Mouse (Mus musculus) forebrain, embryonic 12.5 days (tissue): Measurements from ENCODE around the gene Dlgap4. TPM values are rescaled to one million over a fixed set of nuclear protein-coding genes. Genes with fewer than 3 reads are reported as not detected.

Experiments
- ATAC-seq: fragments of 200-750 bp; cut with Nextera tagmentation; 2 replicates; pipeline ENCODE4 v1.8.0; 2017; ENCODE audit warnings: moderate TSS enrichment; ENCODE audit not compliant: low FRiP score
- H3K27ac ChIP-seq: fragments of 300-500 bp; sonication (generic); 2 replicates; pipeline ENCODE4 v1.5.1; 2016; ENCODE audit warnings: mild to moderate bottlenecking
- H3K27me3 ChIP-seq: fragments of 300-500 bp; sonication (generic); 2 replicates; pipeline ENCODE4 v1.6.1; 2016; ENCODE audit warnings: mild to moderate bottlenecking
- H3K36me3 ChIP-seq: fragments of 300-500 bp; sonication (generic); replicated peaks from 2 replicates; pipeline ENCODE4 v1.6.1; 2016; ENCODE audit warnings: mild to moderate bottlenecking
- H3K4me1 ChIP-seq: fragments of 300-500 bp; sonication (generic); 2 replicates; pipeline ENCODE4 v1.6.1; 2016
- H3K4me2 ChIP-seq: fragments of 300-500 bp; sonication (generic); 2 replicates; pipeline ENCODE4 v1.6.1; 2016; ENCODE audit warnings: mild to moderate bottlenecking, moderate library complexity
- H3K4me3 ChIP-seq: fragments of 300-500 bp; sonication (generic); replicated peaks from 2 replicates; pipeline ENCODE4 v1.5.1; 2016; ENCODE audit warnings: mild to moderate bottlenecking
- H3K9ac ChIP-seq: fragments of 300-500 bp; sonication (generic); 2 replicates; pipeline ENCODE4 v1.6.1; 2016; ENCODE audit warnings: mild to moderate bottlenecking
- H3K9me3 ChIP-seq: fragments of 300-500 bp; sonication (generic); 2 replicates; pipeline ENCODE4 v1.6.1; 2016
- WGBS: fragments of 180-500 bp; shearing (Covaris S2); methylation state at CpG from one replicate; pipeline ENCODE4 v1.1.7; 2016; 5-methylcytosine and 5-hydroxymethylcytosine counted together
- polyA plus RNA-seq: library from polyadenylated mRNA; unstranded; fragments of >200 nt; fragmentation: Nextera tagmentation; extraction: Ambion mirVana; gene quantifications from 2 replicates; pipeline ENCODE4 v1.2.1, GENCODE M21; 2016

The Dlgap4 gene
- polyA plus RNA-seq, 1 experiment from 2014 or later, result 195 TPM

DNA sequence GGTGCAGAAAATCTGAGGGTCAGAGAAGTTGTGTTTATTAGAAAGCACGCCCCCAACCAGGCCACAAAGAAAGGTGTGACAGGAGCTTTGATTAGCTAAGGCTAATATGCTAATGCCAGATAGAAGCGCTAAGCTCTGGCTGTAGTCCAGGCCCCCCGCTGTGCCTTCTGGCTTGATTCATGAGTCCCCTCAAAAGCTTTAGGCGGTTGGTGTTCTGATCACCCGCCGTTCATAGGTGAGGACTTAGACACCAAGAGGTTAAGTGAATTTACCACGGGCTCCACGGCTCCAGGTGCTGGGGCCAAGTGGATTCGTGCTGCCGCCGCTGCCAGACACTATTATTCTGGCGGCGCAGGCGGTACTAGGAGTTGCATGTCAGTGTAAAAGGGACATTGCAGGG lies 75.1 kb downstream of the Dlgap4 start:
- no peak overlapping the region for H3K4me3 ChIP-seq

DNA sequence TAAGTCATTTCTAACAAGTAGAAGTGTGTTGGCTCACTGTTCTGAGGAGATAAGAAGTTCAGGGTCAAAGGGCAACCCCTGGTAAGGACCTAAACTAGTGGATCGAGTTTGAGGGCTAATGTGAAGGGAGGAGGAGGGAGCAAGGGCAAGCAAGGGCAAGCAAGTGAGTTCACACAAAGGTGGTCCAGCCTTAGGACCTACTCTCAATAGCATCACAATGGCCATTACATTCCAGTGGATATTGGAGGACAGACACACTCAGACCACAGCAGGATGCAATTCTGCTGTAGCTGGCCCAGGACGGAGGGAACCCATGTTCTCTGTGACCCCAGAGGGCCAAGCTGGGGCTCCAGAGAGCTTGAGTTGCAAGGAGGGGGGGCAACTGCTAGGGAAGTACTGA lies 77.3 kb downstream of the Dlgap4 start:
- WGBS, result 37% methylated on average over 2 of the region's 2 CpGs
- H3K27ac ChIP-seq, result no peak overlapping the region
- H3K4me3 ChIP-seq, result no peak overlapping the region
- peaks cover 31% of the 10 kb centered on the region for H3K4me1 ChIP-seq
- no peak overlapping the region for H3K9ac ChIP-seq
- no peaks in the 10 kb centered on the region for H3K36me3 ChIP-seq
- H3K9me3 ChIP-seq, result no peaks in the 10 kb centered on the region
- peaks cover 13% of the 10 kb centered on the region; the same call in 1 of the 2 replicates for H3K27me3 ChIP-seq
- no peak overlapping the region for H3K4me2 ChIP-seq
- no peak for ATAC-seq

More for the DNA sequence above, 75.1 kb downstream of the Dlgap4 start:
- ATAC-seq, result peak; percentile 46; the same call in 1 of the 2 replicates
- Histone ChIP-seq H3K27me3 (peaks cover 13% of the 10 kb centered on the region; the same call in 1 of the 2 replicates), H3K4me1 (peaks cover 21% of the 10 kb centered on the region), H3K4me2 (peak overlapping the region; percentile 36), H3K27ac (no peak overlapping the region), H3K36me3 (no peaks in the 10 kb centered on the region), H3K9me3 (no peaks in the 10 kb centered on the region), H3K9ac (no peak overlapping the region)
- WGBS, result 2% methylated on average over 14 of the region's 14 CpGs

DNA sequence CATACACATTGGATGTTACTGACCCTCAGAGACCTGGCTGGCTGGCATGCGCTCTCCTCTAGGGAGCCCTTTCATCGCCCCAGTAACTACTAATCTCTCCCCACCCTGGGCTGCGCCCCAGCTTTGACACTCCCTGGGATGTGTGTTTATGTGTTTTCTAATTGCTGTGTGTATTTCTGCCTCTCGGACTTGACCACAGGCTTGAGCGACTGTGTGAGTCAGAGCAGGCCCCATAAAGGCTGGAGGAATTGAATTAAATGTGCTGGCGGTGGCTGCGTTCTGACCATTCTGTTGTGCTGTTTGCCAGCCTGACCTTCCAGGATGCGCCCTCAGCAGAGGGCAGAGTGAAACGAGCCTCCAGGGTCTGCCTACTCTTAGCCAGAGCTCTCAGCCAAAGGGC lies 78.2 kb downstream of the Dlgap4 start:
- Histone ChIP-seq H3K4me1 (peaks cover 31% of the 10 kb centered on the region), H3K9ac (no peak overlapping the region), H3K4me3 (no peak overlapping the region), H3K27me3 (peaks cover 12% of the 10 kb centered on the region; the same call in 1 of the 2 replicates), H3K27ac (no peak overlapping the region), H3K4me2 (no peak overlapping the region), H3K9me3 (no peaks in the 10 kb centered on the region), H3K36me3 (no peaks in the 10 kb centered on the region)
- no peak for ATAC-seq
- WGBS, result 60% methylated on average over 9 of the region's 9 CpGs

DNA sequence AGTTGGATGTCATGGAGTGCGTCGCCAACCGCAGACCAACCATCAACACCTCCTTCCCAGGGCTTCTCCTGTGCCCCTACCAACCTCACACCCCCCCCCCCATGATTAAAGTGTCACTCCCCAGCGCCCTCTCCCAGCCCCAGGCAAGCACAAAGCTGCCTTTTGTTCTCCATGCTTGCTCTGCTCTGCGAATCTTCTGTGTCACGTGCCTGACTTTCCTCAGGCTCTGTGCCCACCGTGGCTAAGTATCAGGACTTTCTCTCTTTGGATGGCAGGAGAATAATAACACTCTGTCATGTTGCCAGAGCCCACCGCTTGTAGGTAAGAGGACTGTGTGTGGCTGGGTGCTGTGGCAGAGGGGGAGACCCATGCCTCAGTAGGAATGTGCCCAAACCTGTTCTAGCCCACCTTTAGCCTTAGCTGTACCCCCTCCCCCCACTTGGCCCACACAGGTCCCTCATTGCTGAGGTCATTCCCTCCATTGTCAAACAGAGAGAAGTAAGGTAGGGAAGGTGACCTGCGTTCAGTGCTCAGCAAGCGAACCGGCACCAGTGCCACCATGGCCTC lies 79.8 kb downstream of the Dlgap4 start:
- no peak overlapping the region for H3K4me3 ChIP-seq
- WGBS, result 56% methylated on average over 11 of the region's 11 CpGs
- no peak overlapping the region for H3K9ac ChIP-seq
- H3K27me3 ChIP-seq, result peaks cover 6% of the 10 kb centered on the region; the same call in 1 of the 2 replicates
- no peaks in the 10 kb centered on the region for H3K36me3 ChIP-seq
- H3K4me1 ChIP-seq, result peaks cover 35% of the 10 kb centered on the region
- no peaks in the 10 kb centered on the region for H3K9me3 ChIP-seq
- no peak for ATAC-seq
- no peak overlapping the region for H3K27ac ChIP-seq
- H3K4me2 ChIP-seq, result no peak overlapping the region

DNA sequence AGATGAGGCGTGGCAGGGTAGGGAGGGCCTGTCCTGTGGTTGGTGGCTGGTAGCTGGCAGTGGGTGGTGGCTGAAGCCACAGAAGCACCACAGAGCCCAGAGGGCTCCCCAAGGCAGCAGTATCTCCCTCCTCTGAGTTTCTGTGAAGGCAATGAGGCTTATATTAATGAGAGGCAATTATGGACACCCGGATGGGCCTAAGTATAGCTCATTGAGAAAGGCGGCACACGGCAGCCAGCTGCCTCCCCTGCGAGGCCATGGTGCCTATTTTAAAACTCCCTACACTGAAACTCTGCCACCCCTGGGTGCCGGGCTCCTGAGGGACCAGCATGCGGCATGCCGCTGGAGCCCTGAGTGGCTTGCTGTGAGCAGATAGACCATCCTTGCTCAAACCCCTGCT lies 83.8 kb downstream of the Dlgap4 start:
- Histone ChIP-seq H3K27me3 (no peaks in the 10 kb centered on the region; the same call in 1 of the 2 replicates), H3K36me3 (no peaks in the 10 kb centered on the region), H3K4me3 (no peak overlapping the region), H3K4me2 (no peak overlapping the region), H3K9ac (no peak overlapping the region), H3K27ac (0 out of 2 replicates have a peak overlapping the region, but pooled peaks have one; percentile 32), H3K4me1 (peaks cover 22% of the 10 kb centered on the region), H3K9me3 (no peaks in the 10 kb centered on the region)
- 70% methylated on average over 8 of the region's 8 CpGs for WGBS
- no peak for ATAC-seq

DNA sequence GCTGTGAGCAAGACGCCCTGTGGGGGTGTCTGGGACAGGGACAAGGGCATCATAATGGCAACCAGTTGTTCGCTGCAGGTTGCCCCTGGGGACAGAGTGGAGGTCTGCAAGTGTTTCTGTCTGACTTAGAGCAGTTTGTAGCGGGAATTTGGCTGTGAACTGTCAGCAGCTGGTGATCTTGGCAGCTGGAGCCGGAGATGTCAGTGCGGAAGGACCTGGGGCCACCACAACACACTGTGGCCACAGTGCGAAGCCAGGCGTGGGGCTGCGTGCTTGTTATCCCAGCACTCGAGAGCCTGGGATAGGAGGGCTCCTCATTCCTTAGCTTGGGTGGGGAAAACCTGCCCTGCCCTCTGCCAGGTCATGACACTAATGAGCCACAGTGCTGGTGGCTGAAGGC lies 84.7 kb downstream of the Dlgap4 start:
- 62% methylated on average over 9 of the region's 9 CpGs for WGBS
- Histone ChIP-seq H3K36me3 (no peaks in the 10 kb centered on the region), H3K4me2 (no peak overlapping the region), H3K4me3 (no peak overlapping the region), H3K27me3 (no peaks in the 10 kb centered on the region; the same call in 1 of the 2 replicates), H3K27ac (no peak overlapping the region), H3K4me1 (peaks cover 18% of the 10 kb centered on the region), H3K9ac (no peak overlapping the region), H3K9me3 (no peaks in the 10 kb centered on the region)
- no peak for ATAC-seq

DNA sequence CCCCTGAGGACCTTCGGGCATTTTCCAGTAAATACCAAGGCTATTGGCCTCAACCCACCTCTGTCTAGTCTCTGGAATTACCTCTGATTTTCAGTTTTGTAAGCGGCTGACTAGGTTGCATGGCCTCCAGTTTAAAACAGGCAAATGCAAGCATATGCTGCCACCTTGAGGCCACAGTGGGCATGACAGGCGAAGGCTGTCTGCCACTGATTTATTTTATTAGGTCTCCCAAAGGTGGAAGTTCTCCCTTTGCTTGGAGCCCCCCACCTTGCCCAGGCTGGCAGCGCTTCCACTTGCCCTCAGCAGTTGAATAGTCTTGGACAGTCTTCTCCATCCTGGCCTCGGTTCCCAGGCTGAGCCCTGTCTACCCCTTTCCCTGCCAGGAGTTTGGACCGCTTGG lies 92.0 kb downstream of the Dlgap4 start:
- peak; percentile 44; the same call in 1 of the 2 replicates for ATAC-seq
- Histone ChIP-seq H3K27ac (no peak overlapping the region), H3K9ac (no peak overlapping the region), H3K4me2 (no peak overlapping the region), H3K4me1 (no peaks in the 10 kb centered on the region), H3K4me3 (no peak overlapping the region), H3K9me3 (no peaks in the 10 kb centered on the region), H3K36me3 (no peaks in the 10 kb centered on the region), H3K27me3 (0 out of 2 replicates have a peak, but pooled peaks cover 4% of the 10 kb centered on the region)
- 26% methylated on average over 6 of the region's 6 CpGs for WGBS

DNA sequence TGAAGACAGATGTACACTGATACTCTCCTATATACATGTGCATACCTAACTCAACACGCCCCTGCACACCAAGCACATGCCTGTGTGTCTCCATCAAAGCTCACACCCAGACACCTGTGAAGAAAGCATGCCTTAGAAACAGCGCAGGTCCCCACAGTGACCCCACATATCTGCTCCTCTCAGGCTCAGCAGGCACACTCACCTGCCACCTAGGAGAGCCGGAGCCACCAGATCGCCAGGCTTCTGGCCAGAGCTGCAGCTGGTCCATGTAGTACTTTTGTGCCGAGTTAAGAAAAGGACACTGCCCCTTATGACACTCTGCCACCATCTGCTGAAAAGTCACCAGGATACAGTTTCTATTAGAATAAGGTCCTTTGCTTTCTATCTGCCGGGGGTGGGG lies 103.2 kb downstream of the Dlgap4 start:
- Histone ChIP-seq H3K4me1 (peaks cover 34% of the 10 kb centered on the region), H3K9ac (no peak overlapping the region), H3K27me3 (no peaks in the 10 kb centered on the region), H3K9me3 (no peaks in the 10 kb centered on the region), H3K27ac (no peak overlapping the region), H3K4me3 (no peak overlapping the region), H3K4me2 (peak overlapping the region; percentile 40; the same call in 1 of the 2 replicates), H3K36me3 (no peaks in the 10 kb centered on the region)
- WGBS, result 76% methylated on average over 6 of the region's 6 CpGs
- no peak for ATAC-seq

DNA sequence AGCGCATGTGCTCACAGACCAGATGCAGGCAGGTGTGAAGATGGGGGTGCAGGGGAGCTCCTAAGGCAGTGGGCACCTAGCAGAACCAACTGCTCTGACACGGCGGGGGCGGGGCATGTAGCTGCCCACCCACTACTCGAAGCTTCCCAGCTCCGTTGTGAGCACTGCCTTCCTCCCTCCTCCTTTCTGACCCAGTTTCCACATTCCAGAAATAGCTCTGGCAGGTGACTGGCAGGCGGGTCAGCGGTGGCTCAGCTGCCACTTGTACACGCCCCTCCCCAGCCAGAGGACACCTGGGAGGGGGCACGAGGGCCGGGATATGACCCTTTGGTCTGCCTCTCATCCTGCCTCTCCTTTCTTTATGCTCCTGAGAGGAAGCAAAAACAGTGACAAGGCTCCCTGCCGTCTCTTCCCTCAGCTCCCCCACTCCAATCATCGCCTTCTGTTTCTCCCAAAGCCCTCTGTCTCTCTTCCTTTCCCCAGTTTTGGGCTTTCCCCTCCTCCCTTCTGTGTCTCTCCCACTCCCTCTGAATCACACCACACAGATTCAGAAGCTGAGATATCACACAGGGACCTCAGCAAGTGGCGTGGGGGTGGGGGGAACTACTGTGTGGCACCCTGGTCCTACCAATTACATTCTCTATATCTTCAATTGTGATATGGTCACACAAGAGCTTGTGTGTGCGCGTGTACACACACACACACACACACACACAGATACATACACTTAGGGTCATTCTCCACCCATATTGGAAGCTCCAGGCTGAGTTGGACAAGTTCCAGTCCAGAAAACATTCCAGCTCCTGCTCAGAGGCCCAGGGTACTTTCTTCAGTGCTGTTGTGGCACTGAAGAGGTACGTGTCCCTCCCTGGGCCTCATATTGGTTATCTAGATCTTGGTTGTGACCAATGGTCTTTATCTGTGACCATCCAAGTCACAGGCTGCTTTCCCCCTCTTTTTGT lies 104.1 kb downstream of the Dlgap4 start:
- Histone ChIP-seq H3K9me3 (no peaks in the 10 kb centered on the region), H3K4me1 (peaks cover 40% of the 10 kb centered on the region), H3K27ac (peak overlapping the region; percentile 65), H3K4me3 (no peak overlapping the region), H3K27me3 (no peaks in the 10 kb centered on the region), H3K4me2 (peak overlapping the region; percentile 40), H3K9ac (peak overlapping the region; percentile 38; the same call in 1 of the 2 replicates), H3K36me3 (no peaks in the 10 kb centered on the region)
- ATAC-seq, result no peak
- 21% methylated on average over 17 of the region's 17 CpGs for WGBS

DNA sequence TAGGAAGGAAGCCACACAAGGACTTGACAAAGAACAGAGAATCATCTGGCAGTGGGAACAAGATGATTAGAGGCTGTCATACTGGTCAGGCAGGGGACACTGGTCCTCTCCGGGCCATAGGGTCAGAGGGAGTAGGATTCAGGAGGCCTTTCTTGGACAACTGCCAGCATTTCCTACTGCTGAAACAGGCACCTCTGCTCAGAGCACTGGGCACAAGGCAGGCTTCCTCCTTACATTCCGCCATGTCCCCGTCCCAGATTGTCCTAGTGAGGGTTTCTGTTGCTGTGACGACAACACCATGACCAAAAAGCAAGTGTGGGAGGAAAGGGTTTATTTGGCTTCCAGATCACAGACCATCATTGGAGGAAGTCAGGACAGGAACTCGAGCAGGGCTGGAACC lies 105.3 kb downstream of the Dlgap4 start:
- H3K9ac ChIP-seq, result no peak overlapping the region
- 77% methylated on average over 5 of the region's 5 CpGs for WGBS
- H3K27me3 ChIP-seq, result no peaks in the 10 kb centered on the region
- no peaks in the 10 kb centered on the region for H3K36me3 ChIP-seq
- no peak overlapping the region for H3K4me3 ChIP-seq
- H3K27ac ChIP-seq, result no peak overlapping the region
- peaks cover 50% of the 10 kb centered on the region for H3K4me1 ChIP-seq
- no peak overlapping the region for H3K4me2 ChIP-seq
- no peak for ATAC-seq
- no peaks in the 10 kb centered on the region for H3K9me3 ChIP-seq

DNA sequence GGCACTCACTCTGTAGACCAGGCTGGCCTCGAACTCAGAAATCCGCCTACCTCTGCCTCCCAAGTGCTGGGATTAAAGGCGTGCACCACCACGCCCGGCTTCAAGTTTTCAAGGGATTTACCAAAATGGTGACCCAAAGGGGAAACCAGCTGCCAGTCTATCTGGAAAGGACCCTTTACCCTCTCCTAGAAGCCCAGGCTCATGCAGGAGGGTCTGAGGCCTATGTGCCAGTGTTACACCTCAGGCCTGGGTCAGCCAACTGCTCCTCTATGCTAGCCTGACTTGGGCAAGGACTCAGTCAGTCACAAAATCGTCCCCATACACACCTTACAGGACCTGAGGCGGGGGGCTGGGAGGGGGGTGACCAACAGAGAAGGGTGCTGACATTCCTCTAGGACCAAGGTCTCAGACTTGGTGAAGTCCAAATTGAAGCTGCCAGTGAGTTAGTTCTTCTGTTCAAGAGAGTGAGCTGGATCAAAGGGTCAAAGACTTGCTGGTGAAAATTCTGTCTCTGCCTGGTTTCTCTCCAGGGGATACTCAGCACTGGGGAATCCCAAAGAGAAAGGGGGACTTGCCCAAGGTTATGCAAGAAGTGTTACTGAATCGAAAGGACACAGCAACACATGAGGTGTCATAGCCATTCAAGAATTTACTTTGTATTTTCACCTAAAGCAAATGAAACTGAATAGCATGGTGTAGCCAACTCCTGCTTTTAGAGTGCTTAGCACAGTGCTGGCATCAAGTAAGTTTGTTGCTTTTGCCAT lies 106.2 kb downstream of the Dlgap4 start:
- Histone ChIP-seq H3K4me1 (peaks cover 59% of the 10 kb centered on the region), H3K4me2 (peak overlapping the region; percentile 70), H3K27me3 (no peaks in the 10 kb centered on the region), H3K9me3 (no peaks in the 10 kb centered on the region), H3K4me3 (peak overlapping the region; percentile 91), H3K36me3 (no peaks in the 10 kb centered on the region), H3K9ac (peak overlapping the region; percentile 99), H3K27ac (no peak overlapping the region; the same call in 1 of the 2 replicates)
- WGBS, result 87% methylated on average over 8 of the region's 8 CpGs
- no peak for ATAC-seq

DNA sequence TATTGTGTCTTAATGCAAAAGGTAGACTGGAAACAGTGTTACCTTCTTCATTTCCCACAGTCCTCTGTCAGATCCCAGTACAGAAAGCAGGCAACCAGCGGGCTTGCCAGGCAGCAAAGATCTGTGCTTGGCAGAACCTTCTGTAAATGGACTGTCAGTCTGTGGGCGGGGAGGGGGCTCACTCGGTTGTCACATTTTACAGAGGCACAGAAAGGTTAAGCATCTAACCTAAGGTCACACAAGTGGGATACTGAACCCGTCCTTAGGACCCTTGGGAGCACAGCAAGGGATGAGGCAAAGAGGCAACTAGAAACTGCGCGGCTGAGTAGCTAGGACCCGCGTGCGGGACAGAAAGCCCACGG lies 106.8 kb downstream of the Dlgap4 start:
- H3K9ac ChIP-seq, result peak overlapping the region; percentile 99
- no peaks in the 10 kb centered on the region for H3K27me3 ChIP-seq
- ATAC-seq, result no peak
- WGBS, result under 1% methylated on average over 10 of the region's 10 CpGs
- H3K36me3 ChIP-seq, result no peaks in the 10 kb centered on the region
- no peaks in the 10 kb centered on the region for H3K9me3 ChIP-seq
- peak overlapping the region; percentile 70 for H3K4me2 ChIP-seq
- peaks cover 65% of the 10 kb centered on the region for H3K4me1 ChIP-seq
- peak overlapping the region; percentile 93 for H3K27ac ChIP-seq
- peak overlapping the region; percentile 91 for H3K4me3 ChIP-seq
